Mouse (Mus musculus): ENCODE data around the gene Pmpca. TPM values are rescaled to one million over a fixed set of nuclear protein-coding genes. Genes with fewer than 3 reads are reported as not detected.
A peak's percentile ranks its signal among the peaks of the same experiment; 100 is the strongest.

Pmpca gene
- polyA plus RNA-seq, 1 experiment from 2014 or later: 91.1 TPM

DNA sequence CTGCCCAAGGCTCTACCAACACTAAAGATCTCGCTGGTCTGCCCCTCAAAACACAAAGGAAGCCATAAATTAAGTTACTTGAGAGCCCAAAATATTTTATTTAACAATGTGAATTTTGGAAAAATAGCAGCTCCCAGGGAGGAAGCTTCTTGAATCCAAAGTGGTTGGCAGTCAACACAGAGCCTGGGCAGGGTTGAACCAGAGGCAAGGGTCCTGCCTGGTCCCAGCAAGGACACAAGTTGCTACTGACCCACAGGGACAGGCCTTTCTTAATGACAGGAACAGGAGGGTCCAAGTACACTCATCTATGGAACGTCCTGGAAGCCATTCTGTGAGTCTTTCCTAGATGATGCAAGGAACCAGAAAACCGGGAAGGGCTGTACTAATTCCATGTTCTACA, 20.2 kb downstream of the Pmpca start:
- H3K4me1 ChIP-seq: peaks cover 34% of the 10 kb centered on the region
- no peaks in the 10 kb centered on the region for H3K27me3 ChIP-seq
- peak overlapping the region; percentile 94 for H3K4me3 ChIP-seq
- H3K9ac ChIP-seq: no peak overlapping the region
- H3K27ac ChIP-seq: no peak overlapping the region
- H3K9me3 ChIP-seq: no peaks in the 10 kb centered on the region
- ATAC-seq (ENCODE audit: insufficient number of reproducible peaks, low FRiP score, low TSS enrichment, low read depth): no peak
- peaks cover 46% of the 10 kb centered on the region for H3K36me3 ChIP-seq
- peak overlapping the region; percentile 90 for H3K4me2 ChIP-seq
- WGBS: 56% methylated on average over 3 of the region's 3 CpGs

DNA sequence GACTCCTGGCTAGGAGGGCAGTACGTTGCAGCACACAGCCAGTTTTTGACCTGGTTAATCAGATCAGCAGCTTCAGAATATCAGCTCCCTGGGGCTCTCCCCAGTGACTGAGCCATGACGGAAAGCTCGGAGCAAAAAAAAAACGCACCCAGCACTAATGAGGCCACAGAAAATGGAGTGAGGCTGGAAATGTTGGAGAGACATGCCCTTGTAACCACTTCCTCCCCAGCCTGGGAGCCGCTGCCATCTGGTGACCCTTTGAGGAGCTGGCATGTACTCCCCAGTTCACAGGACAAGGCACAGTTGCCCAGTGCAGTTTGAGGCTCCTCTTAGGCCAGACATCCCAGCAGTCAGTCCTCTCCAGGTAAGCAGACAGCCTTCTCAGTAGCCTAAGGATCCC, 21.0 kb downstream of the Pmpca start:
- Histone ChIP-seq H3K4me1 (peaks cover 34% of the 10 kb centered on the region), H3K27ac (no peak overlapping the region), H3K27me3 (no peaks in the 10 kb centered on the region), H3K9ac (no peak overlapping the region), H3K4me3 (no peak overlapping the region), H3K36me3 (peaks cover 53% of the 10 kb centered on the region), H3K4me2 (no peak overlapping the region), H3K9me3 (no peaks in the 10 kb centered on the region)
- 71% methylated on average over 5 of the region's 5 CpGs for WGBS
- no peak for ATAC-seq (ENCODE audit: insufficient number of reproducible peaks, low FRiP score, low TSS enrichment, low read depth)

DNA sequence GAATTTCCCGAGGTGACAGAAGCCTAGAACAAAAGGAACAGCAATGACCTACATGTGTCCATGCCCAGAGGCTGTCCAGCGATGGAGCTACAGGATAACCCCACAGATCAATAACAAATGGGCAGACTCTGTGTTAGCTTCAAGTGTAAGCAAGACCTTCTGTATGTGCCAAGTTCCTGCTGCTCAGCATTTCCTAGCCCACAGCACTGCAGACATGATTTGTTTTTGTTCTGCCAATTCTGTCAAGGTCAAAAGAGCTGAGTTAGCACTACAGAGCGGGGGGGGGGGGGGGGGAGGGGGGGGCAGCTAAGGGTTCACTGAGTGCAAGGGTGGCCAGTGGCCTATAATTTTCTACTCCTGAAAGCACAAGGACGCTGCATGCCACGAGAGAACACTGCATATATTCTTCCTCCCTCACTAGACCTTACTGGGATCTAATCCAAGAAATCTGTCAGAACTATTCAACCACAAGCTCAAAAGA, 21.8 kb downstream of the Pmpca start:
- WGBS: 67% methylated on average over 5 of the region's 5 CpGs

DNA sequence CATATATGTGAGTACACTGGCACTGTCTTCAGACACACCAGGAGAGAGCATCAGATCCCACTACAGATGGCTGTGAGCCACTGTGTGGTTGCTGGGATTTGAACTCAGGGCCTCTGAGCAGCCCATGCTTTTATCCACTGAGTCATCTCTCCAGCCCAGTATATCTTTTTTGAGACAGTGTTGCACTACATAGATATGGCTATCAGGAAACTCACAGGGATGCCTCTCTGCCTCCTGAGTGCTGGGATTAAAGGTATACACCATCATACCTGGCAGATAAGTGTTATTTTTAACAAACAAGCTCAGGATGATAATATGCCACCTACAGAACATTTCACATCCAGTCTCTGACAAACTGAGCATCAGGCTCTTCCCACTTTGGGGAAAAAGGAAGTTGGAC, 27.9 kb downstream of the Pmpca start:
- peaks cover 97% of the 10 kb centered on the region for H3K36me3 ChIP-seq
- no peak overlapping the region for H3K27ac ChIP-seq
- H3K4me2 ChIP-seq: no peak overlapping the region
- no peaks in the 10 kb centered on the region for H3K9me3 ChIP-seq
- H3K4me1 ChIP-seq: no peaks in the 10 kb centered on the region
- no peak overlapping the region for H3K4me3 ChIP-seq
- no peak overlapping the region for H3K9ac ChIP-seq
- no peaks in the 10 kb centered on the region for H3K27me3 ChIP-seq
- ATAC-seq (ENCODE audit: insufficient number of reproducible peaks, low FRiP score, low TSS enrichment, low read depth): no peak

More for the DNA sequence above, 21.8 kb downstream of the Pmpca start:
- no peak overlapping the region for H3K4me2 ChIP-seq
- no peaks in the 10 kb centered on the region for H3K27me3 ChIP-seq
- no peaks in the 10 kb centered on the region for H3K9me3 ChIP-seq
- H3K27ac ChIP-seq: no peak overlapping the region; the same call in none of the 2 replicates
- no peak for ATAC-seq (ENCODE audit: insufficient number of reproducible peaks, low FRiP score, low TSS enrichment, low read depth)
- no peak overlapping the region for H3K4me3 ChIP-seq
- H3K36me3 ChIP-seq: peaks cover 62% of the 10 kb centered on the region
- H3K4me1 ChIP-seq: peaks cover 30% of the 10 kb centered on the region
- no peak overlapping the region for H3K9ac ChIP-seq

DNA sequence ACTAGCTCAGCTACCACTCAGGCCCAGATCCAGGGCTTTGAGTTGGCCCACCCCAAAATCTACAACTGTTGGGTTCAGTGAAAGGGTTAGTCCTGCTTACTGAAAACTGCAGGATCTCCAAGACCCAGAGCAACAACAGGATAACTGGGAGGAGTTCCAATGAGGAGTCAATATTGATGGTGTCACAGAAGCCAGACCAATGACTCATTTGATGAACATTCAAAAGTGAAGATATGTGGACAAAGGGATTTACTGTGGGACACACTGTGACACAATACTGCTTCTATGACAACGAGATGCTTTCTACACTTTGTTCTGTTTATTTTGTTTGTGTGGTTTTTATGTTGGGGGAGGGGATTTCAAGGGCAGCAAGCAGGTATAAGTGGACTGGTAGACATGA, 29.0 kb downstream of the Pmpca start:
- no peaks in the 10 kb centered on the region for H3K27me3 ChIP-seq
- no peak overlapping the region for H3K9ac ChIP-seq
- H3K27ac ChIP-seq: no peak overlapping the region
- no peak for ATAC-seq (ENCODE audit: insufficient number of reproducible peaks, low FRiP score, low TSS enrichment, low read depth)
- H3K4me1 ChIP-seq: no peaks in the 10 kb centered on the region
- 92% methylated on average over 1 of the region's 1 CpGs for WGBS
- H3K4me3 ChIP-seq: no peak overlapping the region
- H3K4me2 ChIP-seq: no peak overlapping the region
- H3K9me3 ChIP-seq: no peaks in the 10 kb centered on the region
- H3K36me3 ChIP-seq: peaks cover 97% of the 10 kb centered on the region

DNA sequence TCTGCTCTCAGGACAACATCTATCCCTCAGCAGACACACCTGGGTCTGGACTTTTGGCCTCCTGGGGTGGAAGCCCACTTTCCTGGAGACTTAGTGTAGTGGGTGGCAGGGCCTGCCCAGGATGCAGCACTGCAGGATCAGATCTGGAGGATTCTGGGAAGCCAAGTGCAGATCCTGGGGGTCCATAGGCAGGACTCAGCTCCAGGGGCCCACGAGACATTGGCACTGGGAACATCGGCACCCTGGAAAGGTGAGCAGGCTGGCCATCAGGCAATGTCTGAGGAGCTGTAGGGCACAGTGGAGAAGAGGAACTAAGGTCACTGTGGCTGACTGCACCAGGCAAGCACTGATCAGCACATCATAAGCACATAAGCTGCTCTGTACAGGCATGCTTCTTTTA, 32.8 kb downstream of the Pmpca start:
- Histone ChIP-seq H3K4me1 (no peaks in the 10 kb centered on the region), H3K4me3 (no peak overlapping the region), H3K9me3 (no peaks in the 10 kb centered on the region), H3K4me2 (no peak overlapping the region), H3K27ac (no peak overlapping the region), H3K27me3 (no peaks in the 10 kb centered on the region), H3K36me3 (peaks cover 96% of the 10 kb centered on the region), H3K9ac (no peak overlapping the region)
- ATAC-seq (ENCODE audit: insufficient number of reproducible peaks, low FRiP score, low TSS enrichment, low read depth): no peak
- WGBS: 91% methylated on average over 2 of the region's 2 CpGs

DNA sequence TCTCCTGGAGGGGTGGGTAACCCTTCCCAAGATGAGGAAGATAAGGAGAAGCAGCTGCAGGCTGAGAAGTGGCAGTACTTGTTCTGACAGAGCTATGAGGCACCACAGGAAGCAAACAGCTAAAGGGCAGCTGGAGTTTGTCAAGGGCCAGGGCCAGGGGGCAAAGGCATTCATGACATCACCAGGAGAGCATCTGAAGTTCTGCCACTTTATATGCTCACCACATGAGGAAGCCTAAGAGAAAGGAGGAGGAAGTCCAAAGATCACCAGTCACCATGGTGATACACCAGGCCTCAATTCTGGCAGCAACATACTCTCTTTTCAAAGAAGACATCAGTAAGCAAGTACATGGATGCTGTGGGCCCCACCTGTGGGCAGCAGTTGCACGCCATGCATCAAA, 33.9 kb downstream of the Pmpca start:
- no peak overlapping the region for H3K4me3 ChIP-seq
- H3K9ac ChIP-seq: no peak overlapping the region
- no peaks in the 10 kb centered on the region for H3K27me3 ChIP-seq
- peaks cover 97% of the 10 kb centered on the region for H3K36me3 ChIP-seq
- WGBS: 100% methylated on average over 1 of the region's 1 CpGs
- no peaks in the 10 kb centered on the region for H3K9me3 ChIP-seq
- no peaks in the 10 kb centered on the region for H3K4me1 ChIP-seq
- no peak overlapping the region for H3K4me2 ChIP-seq
- no peak for ATAC-seq (ENCODE audit: insufficient number of reproducible peaks, low FRiP score, low TSS enrichment, low read depth)
- H3K27ac ChIP-seq: no peak overlapping the region

DNA sequence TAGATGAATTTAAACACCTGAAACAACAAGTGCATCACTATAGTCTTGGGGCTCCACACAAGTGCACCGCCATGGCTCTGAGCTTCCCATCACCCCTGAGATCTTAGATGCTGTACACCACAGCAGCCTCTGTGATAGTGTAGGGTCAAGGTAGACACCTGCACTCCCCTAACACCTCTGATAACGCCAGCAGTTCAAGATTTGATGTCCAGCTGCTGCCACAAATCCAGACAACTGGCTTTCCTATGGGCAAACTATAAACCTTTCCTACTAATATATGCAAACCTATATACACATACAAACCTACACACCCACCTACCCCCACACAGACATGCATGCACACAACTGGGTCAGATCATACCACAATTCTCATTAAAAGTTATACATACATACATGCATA, 35.4 kb downstream of the Pmpca start:
- WGBS: 89% methylated on average over 2 of the region's 2 CpGs
- ATAC-seq (ENCODE audit: insufficient number of reproducible peaks, low FRiP score, low TSS enrichment, low read depth): no peak
- H3K36me3 ChIP-seq: peaks cover 98% of the 10 kb centered on the region

DNA sequence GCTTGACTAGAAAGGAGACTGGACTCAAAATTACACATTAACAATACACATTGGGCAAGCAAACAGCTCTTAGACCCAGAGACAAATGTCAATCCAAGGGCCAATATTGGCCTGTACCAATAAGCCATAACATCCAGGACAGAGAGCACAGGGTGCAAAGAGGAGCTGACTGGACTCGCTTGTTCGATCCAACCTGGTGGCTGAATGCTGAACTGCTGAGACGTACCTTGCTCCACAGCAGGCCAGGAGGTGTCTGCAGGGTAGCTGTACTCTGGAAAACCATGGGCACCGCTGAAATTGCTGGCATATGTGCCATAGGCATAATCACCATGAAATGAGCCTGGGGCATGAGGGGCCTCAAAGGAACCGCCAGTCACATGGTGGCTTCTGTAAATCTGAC, 40.7 kb downstream of the Pmpca start:
- peaks cover 98% of the 10 kb centered on the region for H3K36me3 ChIP-seq
- H3K4me3 ChIP-seq: no peak overlapping the region
- H3K4me1 ChIP-seq: no peaks in the 10 kb centered on the region
- H3K27ac ChIP-seq: no peak overlapping the region
- 94% methylated on average over 5 of the region's 5 CpGs for WGBS
- no peak overlapping the region for H3K9ac ChIP-seq
- no peaks in the 10 kb centered on the region for H3K9me3 ChIP-seq
- no peak overlapping the region for H3K4me2 ChIP-seq
- no peaks in the 10 kb centered on the region for H3K27me3 ChIP-seq
- ATAC-seq (ENCODE audit: insufficient number of reproducible peaks, low FRiP score, low TSS enrichment, low read depth): no peak

More for the DNA sequence above, 35.4 kb downstream of the Pmpca start:
- no peak overlapping the region for H3K4me2 ChIP-seq
- H3K4me1 ChIP-seq: no peaks in the 10 kb centered on the region
- no peak overlapping the region for H3K9ac ChIP-seq
- no peak overlapping the region for H3K27ac ChIP-seq
- H3K27me3 ChIP-seq: no peaks in the 10 kb centered on the region
- H3K4me3 ChIP-seq: no peak overlapping the region
- no peaks in the 10 kb centered on the region for H3K9me3 ChIP-seq

DNA sequence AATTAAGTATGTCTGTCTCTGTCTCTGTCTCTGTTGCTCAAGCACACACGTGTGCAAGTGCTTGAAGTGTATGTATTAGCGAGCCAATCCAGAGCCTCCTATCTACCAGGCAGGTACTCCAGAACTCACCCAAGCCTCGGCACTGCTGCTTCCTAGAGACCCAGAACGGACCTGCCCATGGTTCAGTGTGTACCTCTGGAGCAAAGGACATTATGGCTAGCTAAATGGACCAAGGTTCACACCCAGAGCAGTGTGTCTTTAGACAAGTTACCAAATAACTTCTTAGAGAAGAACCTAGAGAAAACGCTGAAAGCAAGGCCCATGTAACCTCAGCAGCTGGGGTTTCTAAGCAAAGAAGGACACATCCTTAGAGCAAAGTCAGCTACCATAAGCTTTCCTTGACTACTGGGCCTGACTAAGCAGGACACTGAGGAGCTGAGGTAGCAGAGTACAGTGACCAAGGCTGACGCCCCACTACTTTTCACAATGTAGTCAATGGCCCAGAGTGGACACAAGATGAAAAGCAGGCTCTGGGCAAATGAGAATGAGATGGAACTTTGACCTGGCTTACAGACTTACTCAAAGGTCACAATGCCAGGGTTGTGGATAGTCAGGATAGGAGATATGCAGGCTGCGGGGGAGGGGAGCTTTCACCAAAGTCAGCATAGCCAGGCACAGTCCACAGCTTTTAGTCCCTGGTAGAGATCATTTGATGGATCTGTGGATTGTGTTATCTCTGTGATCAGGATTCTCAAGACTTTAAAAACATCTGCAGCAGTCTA, 45.8 kb downstream of the Pmpca start:
- Histone ChIP-seq H3K4me2 (no peak overlapping the region), H3K27ac (no peak overlapping the region), H3K36me3 (peaks cover 92% of the 10 kb centered on the region), H3K27me3 (no peaks in the 10 kb centered on the region), H3K4me1 (peaks cover 18% of the 10 kb centered on the region), H3K9ac (no peak overlapping the region), H3K9me3 (no peaks in the 10 kb centered on the region), H3K4me3 (no peak overlapping the region)
- WGBS: 91% methylated on average over 7 of the region's 7 CpGs
- ATAC-seq (ENCODE audit: insufficient number of reproducible peaks, low FRiP score, low TSS enrichment, low read depth): no peak

DNA sequence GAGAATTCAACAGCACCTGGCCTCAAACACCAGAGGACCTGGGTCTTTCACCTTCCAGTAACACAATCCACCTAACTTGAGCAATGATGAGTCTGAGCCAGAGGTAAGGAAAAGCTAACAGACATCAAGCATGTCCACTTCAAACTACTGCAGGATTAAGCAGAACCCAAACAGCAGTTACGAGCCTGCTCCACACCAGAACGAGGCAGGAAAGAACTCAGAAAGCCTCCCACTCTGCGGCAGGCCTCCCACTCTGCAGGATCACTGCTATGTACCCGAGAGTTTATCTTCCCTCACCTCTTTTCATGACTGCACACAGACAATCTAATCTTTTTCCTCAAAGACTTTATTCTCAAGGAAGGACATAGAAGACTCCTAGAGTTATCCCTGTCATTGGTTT, 48.1 kb downstream of the Pmpca start:
- 66% methylated on average over 4 of the region's 4 CpGs for WGBS
- Histone ChIP-seq H3K27me3 (no peaks in the 10 kb centered on the region), H3K4me1 (peaks cover 20% of the 10 kb centered on the region), H3K27ac (no peak overlapping the region), H3K9me3 (no peaks in the 10 kb centered on the region), H3K4me2 (no peak overlapping the region), H3K4me3 (no peak overlapping the region), H3K36me3 (peaks cover 91% of the 10 kb centered on the region), H3K9ac (no peak overlapping the region)
- ATAC-seq (ENCODE audit: insufficient number of reproducible peaks, low FRiP score, low TSS enrichment, low read depth): no peak

DNA sequence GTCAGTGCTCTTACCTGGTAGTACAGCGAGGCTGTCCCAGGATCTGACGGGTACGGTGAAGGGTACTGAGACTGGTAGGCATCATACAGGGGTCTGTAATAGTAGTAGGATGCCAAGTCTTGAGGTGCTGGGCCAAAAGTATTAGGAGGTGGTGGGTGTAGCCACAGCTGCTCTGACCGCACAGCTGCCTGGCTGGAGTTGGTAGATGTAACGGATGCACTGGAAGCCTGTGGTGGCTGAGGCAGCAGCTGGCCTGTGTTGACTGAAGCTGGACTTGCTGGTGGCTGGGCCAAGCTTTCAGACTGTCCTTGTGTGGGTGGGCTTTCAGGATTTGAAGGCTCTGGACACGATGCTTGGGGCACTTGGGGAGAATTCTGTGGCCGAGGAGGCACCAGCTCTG, 49.2 kb downstream of the Pmpca start:
- Histone ChIP-seq H3K4me3 (no peak overlapping the region), H3K4me2 (no peak overlapping the region), H3K9ac (no peak overlapping the region), H3K36me3 (peaks cover 80% of the 10 kb centered on the region), H3K27ac (no peak overlapping the region), H3K27me3 (no peaks in the 10 kb centered on the region), H3K9me3 (no peaks in the 10 kb centered on the region), H3K4me1 (peaks cover 25% of the 10 kb centered on the region)
- ATAC-seq (ENCODE audit: insufficient number of reproducible peaks, low FRiP score, low TSS enrichment, low read depth): no peak
- 88% methylated on average over 7 of the region's 7 CpGs for WGBS
